Mouse (Mus musculus): ENCODE measurements at regions not wholly inside any gene's neighbourhood (a gene's known extent, or its start where the extent isn't known, plus 50 kb on each side); places are given as distances from the start of the nearest gene placed in this dataset.
A peak's percentile ranks its signal among the peaks of the same experiment; 100 is the strongest.

- peak; percentile 8 to 14 for DNase-seq (ENCODE audit: low spot score in 2 of 2)
Observed at GRCm38 (mm10) chr15:26469901-26470383, 161.1 kb downstream of the March11 start.

DNA sequence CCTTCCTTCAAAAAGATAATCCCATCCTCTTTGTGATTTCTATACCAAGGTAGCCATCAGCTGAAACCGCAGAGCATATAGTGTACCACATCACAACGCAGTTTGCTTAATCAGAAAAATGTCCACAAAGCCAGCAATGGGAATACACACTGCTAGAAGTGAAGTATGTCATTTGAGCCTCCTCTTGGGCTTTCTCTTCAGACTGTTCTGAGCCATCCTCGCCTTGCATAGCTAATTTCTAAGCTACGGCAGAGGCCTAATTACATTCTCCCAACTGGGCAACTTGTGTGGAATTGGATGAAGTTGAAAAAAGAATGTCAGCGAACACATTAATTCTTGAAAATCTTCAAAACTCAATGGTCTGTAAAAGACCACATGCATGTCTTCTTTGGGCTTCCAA is 178.5 kb downstream of the March11 start:
- no peak for DNase-seq (ENCODE audit: low spot score in 2 of 2)
